Mouse (Mus musculus): ENCODE data around the gene Spry1.

DNA sequence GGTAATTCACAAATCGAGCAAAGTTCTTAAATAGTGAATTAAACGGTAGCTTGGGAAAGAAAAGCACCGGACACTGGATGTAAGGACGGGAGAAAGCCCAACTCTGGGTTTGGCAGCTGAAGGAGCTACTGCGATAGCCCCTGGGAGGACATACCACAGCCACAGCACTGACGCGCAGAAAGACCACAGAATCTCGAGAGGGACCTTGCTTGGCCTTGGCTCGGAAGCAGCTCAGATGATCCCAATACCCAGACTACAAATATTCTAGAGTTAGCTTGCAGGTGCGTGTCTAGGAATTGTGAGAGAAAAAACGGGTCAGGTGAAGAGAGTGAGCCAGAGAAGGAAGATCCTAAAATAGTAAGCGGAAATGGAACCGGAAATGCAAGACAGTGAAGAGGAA lies 8.5 kb downstream of the Spry1 start:
- TF ChIP-seq CTCF (IDR thresholded peaks at IDR 0.05), result no peak
- no peak for TF ChIP-seq EP300 (IDR thresholded peaks at IDR 0.05; ENCODE audit: insufficient read depth, low read depth, low read length)
- TF ChIP-seq POLR2A (IDR thresholded peaks at IDR 0.05; ENCODE audit: insufficient read depth, low read depth, low read length), result no peak

Measured in heart, adult 2 months (tissue).